Mouse (Mus musculus) left cerebral cortex, postnatal 36 days (tissue): ENCODE data around the gene Cyp2j7. TPM values are rescaled to one million over a fixed set of nuclear protein-coding genes. Genes with fewer than 3 reads are reported as not detected.
"Not testable (repeated sequence)": the region's sequence is repeated elsewhere in the genome, so short reads cannot be mapped to it uniquely, and the experiment has no call there.

Experiments
- DNase-seq, 2 experiments: peaks; one replicate each; pipeline ENCODE4 v3.0.0; 2021 to 2022; ENCODE audit warnings: low spot score in 2 of 2, mixed read lengths in 1 of 2
- intact Hi-C: fragments of 180-260 bp; cut with DNase I; formaldehyde crosslinking; loops from one replicate; pipeline ENCODE4 v1.15.1; 2025
- total RNA-seq, 2 experiments: library from RNA; stranded (reverse); gene quantifications; 2 replicates each; pipeline ENCODE4 v1.2.3; 2021

Gene Cyp2j7
- total RNA-seq, result not detected

DNA sequence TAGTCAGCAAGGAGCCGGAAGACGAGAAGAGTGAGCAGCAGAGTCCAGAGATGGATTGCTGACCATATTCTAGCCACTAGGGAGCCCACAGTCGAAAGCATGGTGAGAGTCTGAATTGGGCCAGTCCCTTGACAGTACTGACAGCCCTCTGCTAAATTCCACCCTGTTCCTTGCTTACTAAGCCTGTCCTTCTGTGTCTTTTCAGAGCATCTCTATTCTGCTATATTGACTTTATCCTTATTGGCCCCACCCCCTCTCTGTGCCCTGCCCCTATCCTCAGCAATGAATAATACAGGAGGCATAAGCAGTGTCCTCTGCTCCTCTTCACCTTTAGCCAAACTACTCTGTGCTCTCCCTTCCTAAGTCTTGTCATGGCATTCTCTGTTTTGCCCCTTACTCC, at the start of gene Cyp2j7:
TSS of gene Cyp2j7 (minus strand) at position 101 of the 400 bp plus-strand sequence.
- no peak for DNase-seq
- intact Hi-C loops, result no loop called here

DNA sequence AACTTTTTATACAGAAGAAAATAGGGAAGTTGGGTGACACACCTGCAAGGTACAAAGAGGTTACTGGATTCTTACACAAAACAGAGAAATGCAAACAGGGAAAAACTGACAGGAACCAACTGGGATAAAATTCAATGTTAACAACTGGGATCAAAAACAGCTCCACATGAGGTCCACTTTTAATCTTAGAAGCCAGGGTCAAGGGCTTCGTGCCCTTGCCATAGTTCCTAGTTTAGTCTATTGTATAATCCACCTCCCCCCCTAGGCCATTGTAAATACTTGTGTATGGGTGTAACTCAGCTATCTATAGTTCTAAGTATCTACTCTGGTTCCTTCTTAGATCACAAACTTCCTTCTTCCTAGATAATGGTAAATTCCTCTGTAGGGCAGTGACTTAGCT, 40.4 kb upstream of the Cyp2j7 start:
- DNase-seq, result not testable (repeated sequence)
- intact Hi-C loops, result loop anchor here (1.0 to 10.0 kb wide), 2 partner anchors 248 to 401 kb away; no protein-coding TSS in a partner anchor

DNA sequence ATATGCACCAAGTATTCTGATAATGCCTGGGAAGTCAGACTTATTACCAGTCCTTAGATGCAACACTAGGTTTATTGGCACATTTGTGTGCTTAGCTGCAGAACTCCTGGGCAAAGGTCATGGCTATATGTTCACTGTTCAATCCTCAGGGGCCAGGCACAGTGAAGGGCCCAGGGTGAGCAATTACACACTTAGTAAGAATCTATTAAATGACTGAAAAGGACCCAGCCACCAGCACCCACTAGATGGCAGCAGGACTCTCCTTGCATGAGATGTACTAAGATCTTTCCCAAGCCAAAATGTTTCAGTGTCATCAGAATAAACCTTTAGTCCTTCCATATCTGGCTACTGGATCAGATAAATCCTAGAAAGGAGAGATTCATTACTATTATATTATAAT, 37.4 kb upstream of the Cyp2j7 start:
- intact Hi-C loops, result loop anchor here (1.0 to 10.0 kb wide), 3 partner anchors 182 to 409 kb away; no protein-coding TSS in a partner anchor

DNA sequence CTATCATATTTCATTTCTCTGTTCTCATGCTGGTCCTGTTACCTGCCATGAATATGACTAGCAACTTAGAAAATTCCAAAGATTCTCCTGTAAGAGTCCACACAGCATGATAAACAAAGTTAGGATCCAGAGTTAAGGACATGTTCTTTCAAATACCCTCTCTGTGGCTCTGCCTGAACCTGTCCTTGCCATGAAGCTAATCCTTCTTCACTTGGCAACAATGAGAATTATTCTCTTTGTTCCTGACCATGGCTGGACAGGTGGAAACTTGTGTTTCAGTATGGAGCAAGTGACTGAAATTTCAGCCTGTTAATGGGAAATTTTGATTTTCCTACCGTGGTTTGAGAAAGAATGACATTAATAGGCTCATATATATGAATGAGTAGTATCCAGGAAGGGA, 39.8 kb downstream of the Cyp2j7 start:
- no peak for DNase-seq
- intact Hi-C loops, result no loop called here

More for the DNA sequence above, 37.4 kb upstream of the Cyp2j7 start:
- DNase-seq, result peak; percentile 24 to 32

DNA sequence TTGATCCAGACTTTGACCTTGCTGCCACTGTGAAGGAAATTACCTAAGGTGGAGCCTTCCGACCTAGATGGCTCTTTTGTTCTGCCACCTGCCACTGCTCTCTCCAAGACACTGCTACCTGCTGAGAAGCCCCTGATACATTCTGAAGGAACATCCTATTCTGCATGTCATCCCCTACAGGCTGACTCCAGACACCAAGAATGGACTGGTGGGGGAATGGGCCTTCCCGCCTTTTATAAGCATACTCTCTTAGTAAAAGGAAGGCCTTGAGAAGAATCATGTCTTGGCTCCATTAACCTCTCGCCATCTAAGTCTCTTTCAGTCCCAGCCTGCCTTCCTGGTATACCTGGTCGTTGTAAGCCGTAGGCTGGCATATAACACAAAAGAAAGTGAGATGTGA, 47.1 kb downstream of the Cyp2j7 start:
- intact Hi-C loops, DNase-seq: not testable (repeated sequence)

DNA sequence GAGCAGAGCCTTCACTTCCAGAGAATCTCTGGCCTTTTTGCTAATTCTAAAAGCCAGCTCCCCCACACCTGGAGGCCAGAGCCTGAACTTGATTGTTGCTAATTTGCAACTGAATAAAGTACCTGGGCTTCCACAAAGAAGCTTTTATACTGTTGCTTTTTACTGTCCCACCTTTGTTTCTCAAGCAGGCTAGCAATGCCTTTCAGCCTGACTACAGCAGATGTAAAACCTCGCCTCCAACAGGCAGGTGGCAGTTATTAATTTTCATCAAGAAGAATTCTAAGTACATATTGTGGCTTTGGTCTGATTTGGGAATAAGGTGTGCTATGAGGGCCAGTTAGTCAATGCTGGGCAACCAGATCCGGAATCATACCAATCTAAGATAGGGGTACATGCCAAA, 47.8 kb downstream of the Cyp2j7 start:
- DNase-seq, intact Hi-C loops: not testable (repeated sequence)

DNA sequence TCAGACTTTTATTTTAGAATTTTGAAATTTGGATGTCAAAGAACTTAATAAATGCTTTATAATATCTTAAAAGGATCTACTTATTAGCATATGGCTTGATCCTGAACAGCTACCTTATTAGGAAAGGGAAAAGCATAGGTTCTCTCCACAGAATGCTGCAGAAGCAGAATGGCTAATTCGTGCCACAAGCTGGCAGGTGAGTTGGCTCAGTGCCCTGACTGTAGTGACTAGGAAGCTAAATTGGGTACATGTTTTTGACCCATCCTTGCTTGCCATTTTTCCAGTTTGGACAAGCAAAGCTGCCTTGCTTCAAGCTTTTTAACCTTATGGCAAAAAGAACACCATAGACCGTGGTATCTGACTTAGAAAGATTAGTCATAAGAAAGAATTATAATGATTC, 48.3 kb downstream of the Cyp2j7 start:
- DNase-seq, intact Hi-C loops: not testable (repeated sequence)

DNA sequence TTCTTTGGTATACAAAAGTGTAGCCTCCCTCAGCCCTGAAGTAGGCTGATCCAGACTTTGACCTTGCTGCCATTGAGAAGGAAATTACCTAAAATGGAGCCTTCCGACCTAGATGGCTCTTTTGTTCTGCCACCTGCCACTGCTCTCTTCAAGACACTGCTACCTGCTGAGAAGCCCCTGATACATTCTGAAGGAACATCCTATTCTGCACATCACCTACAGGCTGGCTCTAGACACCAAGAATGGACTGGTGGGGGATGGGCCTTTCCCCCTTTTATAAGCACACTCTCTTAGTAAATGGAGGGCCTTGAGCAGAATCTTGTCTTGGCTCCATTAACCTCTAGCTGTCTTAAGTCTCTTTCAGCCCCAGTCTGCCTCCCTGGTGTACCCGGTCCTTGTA, 51.7 kb downstream of the Cyp2j7 start:
- DNase-seq, intact Hi-C loops: not testable (repeated sequence)

DNA sequence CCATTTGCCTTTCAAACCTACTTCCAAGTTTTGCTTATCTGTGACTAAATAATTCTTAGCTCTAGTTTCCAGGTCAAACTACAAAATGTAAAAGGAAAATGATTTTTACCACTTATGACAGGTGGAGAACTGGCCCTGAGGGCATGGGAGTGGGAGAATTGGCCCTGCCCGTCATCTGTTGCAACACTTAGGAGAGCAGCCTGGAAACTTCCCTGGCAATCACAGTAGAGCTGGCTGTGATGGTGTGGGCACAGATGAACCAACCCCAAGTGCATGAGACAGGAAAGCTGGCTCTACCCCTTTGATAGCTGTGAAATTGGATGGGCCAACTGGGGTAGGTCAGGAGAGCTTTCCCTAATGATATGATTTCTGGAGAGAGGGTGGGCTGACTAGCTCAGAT, 73.6 kb downstream of the Cyp2j7 start:
- intact Hi-C loops, result no loop called here

DNA sequence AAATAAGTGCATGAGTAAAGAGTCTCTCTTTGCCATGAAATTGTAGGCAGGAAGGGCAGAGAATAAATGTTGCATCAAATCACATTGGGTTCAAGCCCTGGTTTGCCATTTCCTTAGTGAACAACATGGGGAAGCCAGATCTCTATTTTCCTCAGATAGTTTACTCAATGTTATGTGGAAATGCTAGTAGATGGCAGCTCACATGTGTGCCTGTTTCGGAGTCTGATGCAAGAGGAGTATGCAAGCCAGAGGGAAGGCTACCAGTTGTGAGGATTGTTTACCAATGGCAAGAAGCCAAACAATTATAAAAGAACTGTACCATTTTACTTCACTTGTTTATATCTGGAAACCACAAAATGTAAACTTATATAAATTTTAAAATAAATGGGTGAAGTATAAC, 74.9 kb downstream of the Cyp2j7 start:
- DNase-seq, result no peak
- intact Hi-C loops, result no loop called here

More for the DNA sequence above, 73.6 kb downstream of the Cyp2j7 start:
- DNase-seq, result no peak

Other genes starting within 250 kb of the Cyp2j7 start
- 1 to 10 TPM; 1.6 to 1.9 TPM for gene Cyp2j13, start 159.1 kb downstream of the Cyp2j7 start, total RNA-seq
- 1 to 10 TPM; 2.9 to 3.8 TPM for gene Cyp2j12, start 95.5 kb downstream of the Cyp2j7 start, total RNA-seq
- not detected for gene Cyp2j11, start 112.0 kb upstream of the Cyp2j7 start, total RNA-seq